Mouse (Mus musculus): ENCODE data around the gene Serpinb7.

The Serpinb7 gene

DNA sequence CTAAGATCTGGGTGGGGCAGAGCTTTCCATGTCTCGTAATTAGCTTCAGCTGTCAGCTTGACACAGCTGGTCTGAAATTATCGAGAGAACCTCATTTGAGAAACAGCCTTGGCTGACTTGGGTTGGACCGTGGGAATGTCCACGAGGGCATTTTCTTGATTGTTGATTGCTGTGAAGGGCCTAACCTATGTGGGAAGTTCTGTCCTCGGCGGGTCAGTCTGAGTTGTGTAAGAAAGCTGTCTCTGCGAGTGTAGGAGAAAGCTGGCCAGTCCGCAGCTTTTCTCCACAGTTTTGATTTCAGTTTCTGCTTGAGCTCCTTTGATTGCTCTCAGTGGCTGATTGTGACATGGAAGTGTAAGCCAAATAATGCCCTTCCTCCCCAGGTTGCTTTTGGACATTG is 90.1 kb downstream of the Serpinb7 start:
- no peak for DNase-seq (ENCODE audit: low read depth, low spot score)

DNA sequence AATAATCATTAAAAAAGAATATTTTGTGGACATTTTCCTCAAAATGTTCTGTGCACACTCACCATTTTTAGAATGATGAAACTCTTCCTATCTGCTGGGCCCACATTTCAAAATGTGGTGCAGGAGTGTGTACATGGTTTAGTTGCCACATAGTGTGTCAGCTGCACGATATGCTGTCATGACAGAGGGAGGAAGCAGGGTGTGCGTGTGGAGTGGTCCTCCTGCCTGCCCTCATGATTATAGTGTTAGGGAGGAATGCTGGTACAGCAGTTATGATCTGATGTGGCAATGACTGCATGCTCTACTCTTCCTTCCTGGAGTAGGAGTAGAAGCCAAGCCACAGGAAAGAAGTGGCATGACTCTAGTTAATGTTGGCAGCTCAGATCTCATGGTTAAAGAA is 97.3 kb downstream of the Serpinb7 start:
- no peak for DNase-seq (ENCODE audit: low read depth, low spot score)

DNA sequence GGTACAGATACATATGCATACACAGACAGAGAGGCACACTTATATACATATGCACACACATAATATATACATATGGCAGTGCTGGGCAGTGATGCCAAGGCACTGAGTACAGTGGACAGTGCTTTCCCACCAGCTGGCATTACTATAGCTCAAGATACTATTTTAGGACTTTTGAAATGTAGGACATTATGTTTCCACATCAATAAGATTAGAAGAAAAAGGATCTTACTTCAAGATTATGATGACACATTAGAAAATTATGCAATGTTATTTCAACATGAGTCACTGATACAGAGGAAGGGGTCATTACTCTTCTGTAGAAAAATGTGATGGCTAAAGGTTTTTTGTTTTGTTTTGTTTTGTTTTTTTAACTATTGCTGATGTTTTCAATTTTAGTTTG is 102.6 kb downstream of the Serpinb7 start:
- DNase-seq (ENCODE audit: low read depth, low spot score) = no peak

Measured in ES-CJ7 (cell line).